Mouse (Mus musculus): ENCODE results near the gene Aatk.
A peak's percentile ranks its signal among the peaks of the same experiment; 100 is the strongest.

The Aatk gene

DNA sequence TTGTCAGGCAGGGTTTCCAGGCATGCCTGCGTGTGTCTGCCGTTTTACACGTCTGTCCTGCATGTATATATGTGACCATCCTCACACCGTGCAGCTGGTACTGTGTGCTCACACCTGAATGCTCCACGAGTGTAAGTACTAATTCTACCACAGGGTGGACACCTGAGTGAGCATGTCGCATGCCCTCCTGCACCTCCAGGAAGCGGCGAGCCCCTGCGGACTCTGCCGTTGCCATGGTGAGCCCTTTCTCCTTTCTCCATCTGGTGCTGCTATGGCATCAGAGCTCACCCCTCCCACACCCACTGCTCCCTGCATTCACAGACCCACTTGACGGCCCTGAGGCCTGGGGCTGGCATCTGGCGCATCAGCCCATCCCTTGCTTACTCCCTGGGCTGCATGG is 24.1 kb downstream of the Aatk start:
- no peak for DNase-seq (ENCODE audit: low spot score in 2 of 2)

GRCm38 (mm10) chr11:120022216-120022615 is 24.8 kb downstream of the Aatk start:
- no peak for DNase-seq (ENCODE audit: low spot score in 2 of 2)

GRCm38 (mm10) chr11:120021367-120021766 is 25.6 kb downstream of the Aatk start:
- no peak for DNase-seq (ENCODE audit: low spot score in 2 of 2)

DNA sequence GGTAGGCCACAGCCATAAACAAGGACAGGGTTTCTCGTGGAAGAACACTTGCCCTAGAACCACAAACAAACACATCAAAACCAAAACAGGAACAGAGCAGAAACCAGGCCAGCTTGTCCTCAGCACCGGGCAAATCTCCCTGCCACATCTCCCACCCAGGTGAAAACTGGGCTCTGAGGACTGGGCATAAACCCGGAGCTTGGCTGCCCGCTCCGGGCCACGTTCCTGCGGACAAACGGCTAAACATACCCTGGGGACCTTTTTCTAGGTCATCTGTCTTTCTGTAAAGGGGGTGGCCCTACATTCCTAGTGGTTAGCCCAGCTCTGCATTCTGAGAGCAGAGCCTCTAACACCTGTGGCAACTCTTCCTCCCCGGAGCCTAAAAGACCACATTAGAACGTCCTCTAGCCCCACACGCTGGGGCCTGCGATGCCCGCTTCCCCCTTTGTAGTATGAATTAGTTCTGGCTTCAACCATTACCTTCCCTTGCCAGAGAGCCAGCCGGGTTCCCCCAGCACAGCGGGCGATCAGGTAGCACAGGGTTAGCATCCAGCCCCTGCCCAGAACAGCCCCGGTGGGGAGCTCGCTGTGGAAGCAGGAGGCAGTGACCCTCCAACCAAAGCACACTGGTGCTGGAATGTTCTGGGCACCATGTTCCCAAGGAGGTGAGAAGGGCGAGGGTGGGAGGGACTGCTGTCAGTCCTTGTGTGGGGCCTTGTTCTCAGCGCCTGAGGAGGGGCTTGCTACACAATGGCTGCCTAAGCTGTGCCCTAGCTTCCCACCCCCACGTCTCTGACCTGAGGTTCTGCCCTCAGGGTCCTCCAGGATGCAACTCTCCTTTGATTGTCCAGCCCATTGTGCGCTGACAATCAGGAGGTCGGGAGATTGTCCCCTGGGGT is 27.2 kb downstream of the Aatk start:
- DNase-seq (ENCODE audit: low spot score in 2 of 2): no peak

DNA sequence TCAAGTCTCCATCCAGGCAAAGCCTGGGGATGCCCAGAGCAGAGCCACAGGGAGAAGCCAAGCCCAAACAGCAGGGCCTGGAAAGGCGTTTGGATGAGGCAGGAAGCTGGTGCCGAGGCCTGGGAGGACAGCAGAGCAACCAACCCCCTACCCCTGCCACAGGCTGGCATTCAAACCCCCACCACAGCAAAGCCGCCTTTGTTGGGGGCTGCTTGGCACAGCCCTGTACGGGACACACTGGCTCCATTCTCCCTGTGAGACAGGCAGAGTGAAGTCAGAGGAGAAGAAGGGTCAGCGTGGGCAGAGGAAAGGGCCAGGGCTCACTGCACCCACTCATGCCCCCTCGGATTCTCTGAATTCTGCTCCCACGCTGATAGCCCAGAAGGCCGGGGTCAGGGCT is 30.0 kb downstream of the Aatk start:
- DNase-seq (ENCODE audit: low spot score in 2 of 2): no peak

GRCm38 (mm10) chr11:120014758-120015157 is 32.2 kb downstream of the Aatk start:
- DNase-seq (ENCODE audit: low spot score in 2 of 2): no peak

- peak; percentile 76 to 78 for DNase-seq (ENCODE audit: low spot score in 2 of 2)
Measured at GRCm38 (mm10) chr11:120013174-120013711, 33.7 kb downstream of the Aatk start.

DNA sequence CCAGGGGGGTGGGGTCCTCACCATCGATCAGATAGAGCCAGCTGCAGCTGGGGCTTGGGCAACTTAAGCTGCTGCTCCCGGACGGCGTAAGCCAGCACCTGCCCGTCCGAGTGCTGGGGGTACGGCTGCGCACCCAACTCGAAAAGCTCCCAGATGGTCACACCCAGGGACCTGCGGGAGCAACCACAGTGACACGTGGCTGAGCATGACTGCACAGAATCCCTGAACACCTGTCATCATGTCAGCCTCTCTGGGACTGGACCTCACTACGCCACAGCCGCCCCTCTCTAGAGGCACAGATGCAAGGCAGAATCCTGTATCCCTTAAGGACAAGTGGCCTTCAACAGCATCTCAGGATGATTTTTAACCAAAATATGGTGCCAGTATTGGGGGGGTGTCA is 34.3 kb downstream of the Aatk start:
- DNase-seq (ENCODE audit: low spot score in 2 of 2): no peak

- DNase-seq (ENCODE audit: low spot score in 2 of 2): no peak
Measured at GRCm38 (mm10) chr11:120011761-120012560, 35.0 kb downstream of the Aatk start.

DNA sequence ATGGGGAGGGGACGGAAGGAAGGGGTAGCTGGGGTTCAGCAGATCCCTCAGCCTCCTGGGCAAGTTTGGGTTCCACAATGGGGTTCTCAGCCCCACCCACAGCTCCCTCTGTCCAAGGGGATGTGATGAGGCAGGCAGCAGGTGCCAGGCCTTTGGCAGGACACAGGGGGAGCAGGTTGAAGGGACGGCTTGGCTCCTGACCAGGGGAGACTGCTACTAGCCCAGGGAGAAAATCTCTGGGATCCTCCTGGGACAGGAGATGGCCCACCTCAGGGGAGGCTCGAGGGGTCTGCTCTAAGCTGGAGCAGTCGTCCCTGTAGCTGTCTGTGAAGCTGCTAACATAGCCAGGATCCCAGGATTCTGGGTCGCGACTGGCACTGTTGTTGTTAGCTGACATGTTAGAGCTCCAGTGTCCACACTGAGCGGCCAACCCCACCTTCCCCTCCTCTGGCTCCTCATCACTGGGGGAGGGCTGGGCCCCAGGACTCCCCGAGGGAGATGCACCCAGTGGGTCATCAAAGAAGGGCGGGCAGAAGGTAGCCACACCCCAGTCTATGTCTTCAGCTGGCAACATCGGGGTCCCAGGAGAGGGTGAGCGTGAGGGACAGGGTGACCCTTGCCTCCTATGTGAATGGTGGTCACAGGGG is 35.7 kb downstream of the Aatk start:
- no peak for DNase-seq (ENCODE audit: low spot score in 2 of 2)

DNA sequence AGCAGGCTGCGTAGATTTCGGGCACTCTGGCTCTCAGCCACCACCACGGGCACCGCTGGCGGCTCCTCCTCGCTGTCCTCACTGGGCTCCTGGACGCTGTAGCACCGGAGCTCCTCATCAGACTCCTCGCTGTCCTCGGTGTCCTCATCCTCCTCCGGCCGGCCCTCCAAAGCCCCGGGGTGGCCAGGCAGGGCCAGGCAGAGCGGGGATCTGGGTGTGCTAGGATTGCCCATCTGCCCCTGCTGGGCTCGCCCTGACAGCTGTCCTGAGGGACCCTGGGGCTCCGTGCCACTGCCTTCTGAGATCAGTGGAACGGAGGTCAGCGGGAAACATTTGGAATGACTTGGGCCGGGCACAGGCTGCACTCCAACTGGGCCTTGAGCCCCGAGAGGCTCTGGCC is 37.0 kb downstream of the Aatk start:
- no peak for DNase-seq (ENCODE audit: low spot score in 2 of 2)

DNA sequence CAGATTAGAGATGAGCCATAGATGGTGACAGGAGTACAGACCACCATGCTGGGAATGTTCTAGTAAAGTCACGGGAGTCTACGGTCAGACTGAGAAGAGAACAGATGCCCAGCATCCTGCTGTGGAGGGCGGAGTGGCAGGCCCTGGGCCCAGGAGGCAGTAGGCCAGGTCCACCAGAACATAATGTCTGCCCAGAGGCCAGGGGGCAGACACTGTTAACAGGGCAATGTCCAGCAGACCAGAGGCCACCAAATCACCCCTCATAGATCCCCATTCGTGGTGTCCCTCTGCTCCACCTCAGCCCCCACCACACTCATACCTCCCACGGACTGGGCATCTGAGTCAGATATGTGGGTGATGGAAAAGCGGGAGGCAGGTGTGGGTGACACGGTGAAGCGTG is 38.0 kb downstream of the Aatk start:
- no peak for DNase-seq (ENCODE audit: low spot score in 2 of 2)

- DNase-seq (ENCODE audit: low spot score in 2 of 2): no peak
Measured at GRCm38 (mm10) chr11:120008501-120008900, 38.5 kb downstream of the Aatk start.

- DNase-seq (ENCODE audit: low spot score in 2 of 2): no peak
Measured at GRCm38 (mm10) chr11:120007496-120008080, 39.4 kb downstream of the Aatk start.

- no peak for DNase-seq (ENCODE audit: low spot score in 2 of 2)
Measured at GRCm38 (mm10) chr11:120005434-120006317, 41.3 kb downstream of the Aatk start.

GRCm38 (mm10) chr11:120002634-120003220 is 44.2 kb downstream of the Aatk start:
- no peak for DNase-seq (ENCODE audit: low spot score in 2 of 2)

GRCm38 (mm10) chr11:120002041-120002440 is 44.9 kb downstream of the Aatk start:
- no peak for DNase-seq (ENCODE audit: low spot score in 2 of 2)

GRCm38 (mm10) chr11:119997351-119997750 is 49.6 kb downstream of the Aatk start:
- DNase-seq (ENCODE audit: low spot score in 2 of 2): no peak

GRCm38 (mm10) chr11:119991338-119991678 is 55.7 kb downstream of the Aatk start:
- DNase-seq (ENCODE audit: low spot score in 2 of 2): peak; percentile 93 to 95

- peak; percentile 58 to 59 for DNase-seq (ENCODE audit: low spot score in 2 of 2)
Measured at GRCm38 (mm10) chr11:119990658-119991337, 56.2 kb downstream of the Aatk start.
